Mouse (Mus musculus): Measurements from ENCODE around the gene Tbc1d19. TPM values are rescaled to one million over a fixed set of nuclear protein-coding genes. Genes with fewer than 3 reads are reported as not detected.

The Tbc1d19 gene
- total RNA-seq (2021): 10 to 100 TPM; 39.8 to 59.6 TPM
- long read RNA-seq, experiment 1, transcript Tbc1d19-201 (21 exons, 2,273 nt): major isoform, 26 of 33 reads
- long read RNA-seq, experiment 1, partial matches to known transcripts: 1 of 33 reads
- long read RNA-seq, experiment 1, other reads (novel, unspliced or antisense): 6 of 33 reads
- long read RNA-seq, experiment 2, transcript Tbc1d19-201 (21 exons, 2,273 nt): major isoform, 18 of 25 reads
- long read RNA-seq, experiment 2, partial matches to known transcripts: 1 of 25 reads
- long read RNA-seq, experiment 2, other reads (novel, unspliced or antisense): 4 of 25 reads

GRCm38 (mm10) chr5:53809115-53809991, at the start of gene Tbc1d19:
Tbc1d19 (plus strand) TSS chr5:53809606.
- peak; percentile 78 to 86 for DNase-seq (ENCODE audit: low spot score in 2 of 2)
- intact Hi-C loops (cut with DNase I): loop anchor here (5.0 kb wide), 1 partner anchor 183 kb away; no protein-coding TSS in a partner anchor

GRCm38 (mm10) chr5:53759912-53760311, 49.5 kb upstream of the Tbc1d19 start:
- no peak for DNase-seq (ENCODE audit: low spot score in 2 of 2)
- intact Hi-C loops (cut with DNase I): no loop called here

- DNase-seq (ENCODE audit: low spot score in 2 of 2): no peak
- intact Hi-C loops (cut with DNase I): no loop called here
Measured at GRCm38 (mm10) chr5:53760914-53761313, 48.5 kb upstream of the Tbc1d19 start.

GRCm38 (mm10) chr5:53761346-53761745, 48.1 kb upstream of the Tbc1d19 start:
- intact Hi-C loops (cut with DNase I): no loop called here
- DNase-seq (ENCODE audit: low spot score in 2 of 2): peak in 1 of 2 experiments; percentile 38

GRCm38 (mm10) chr5:53784818-53785520, 24.4 kb upstream of the Tbc1d19 start:
- no peak for DNase-seq (ENCODE audit: low spot score in 2 of 2)
- intact Hi-C loops (cut with DNase I): no loop called here

GRCm38 (mm10) chr5:53801379-53801778, 8.0 kb upstream of the Tbc1d19 start:
- intact Hi-C loops (cut with DNase I): no loop called here
- no peak for DNase-seq (ENCODE audit: low spot score in 2 of 2)

GRCm38 (mm10) chr5:53819711-53820110, 10.3 kb downstream of the Tbc1d19 start:
- DNase-seq (ENCODE audit: low spot score in 2 of 2): no peak
- intact Hi-C loops (cut with DNase I): no loop called here

- DNase-seq (ENCODE audit: low spot score in 2 of 2): no peak
- intact Hi-C loops (cut with DNase I): no loop called here
Measured at GRCm38 (mm10) chr5:53825886-53826285, 16.5 kb downstream of the Tbc1d19 start.

- intact Hi-C loops (cut with DNase I): no loop called here
- no peak for DNase-seq (ENCODE audit: low spot score in 2 of 2)
Measured at GRCm38 (mm10) chr5:53834489-53834888, 25.1 kb downstream of the Tbc1d19 start.

- intact Hi-C loops (cut with DNase I): no loop called here
- DNase-seq (ENCODE audit: low spot score in 2 of 2): no peak
Measured at GRCm38 (mm10) chr5:53841256-53841655, 31.9 kb downstream of the Tbc1d19 start.

- intact Hi-C loops (cut with DNase I): no loop called here
- no peak for DNase-seq (ENCODE audit: low spot score in 2 of 2)
Measured at GRCm38 (mm10) chr5:53848294-53848942, 39.0 kb downstream of the Tbc1d19 start.

GRCm38 (mm10) chr5:53852574-53852973, 43.2 kb downstream of the Tbc1d19 start:
- intact Hi-C loops (cut with DNase I): no loop called here
- no peak for DNase-seq (ENCODE audit: low spot score in 2 of 2)

- intact Hi-C loops (cut with DNase I): no loop called here
- DNase-seq (ENCODE audit: low spot score in 2 of 2): no peak
Measured at GRCm38 (mm10) chr5:53854561-53854960, 45.2 kb downstream of the Tbc1d19 start.

GRCm38 (mm10) chr5:53856011-53856410, 46.6 kb downstream of the Tbc1d19 start:
- intact Hi-C loops (cut with DNase I): no loop called here
- peak in 1 of 2 experiments; percentile 17 for DNase-seq (ENCODE audit: low spot score in 2 of 2)

- intact Hi-C loops (cut with DNase I): no loop called here
- no peak for DNase-seq (ENCODE audit: low spot score in 2 of 2)
Measured at GRCm38 (mm10) chr5:53865146-53865545, 55.7 kb downstream of the Tbc1d19 start.

- intact Hi-C loops (cut with DNase I): no loop called here
- no peak for DNase-seq (ENCODE audit: low spot score in 2 of 2)
Measured at GRCm38 (mm10) chr5:53865991-53866390, 56.6 kb downstream of the Tbc1d19 start.

- peak; percentile 67 to 72 for DNase-seq (ENCODE audit: low spot score in 2 of 2)
- intact Hi-C loops (cut with DNase I): loop anchor here (1.0 to 5.0 kb wide), 2 partner anchors 121 to 242 kb away; no protein-coding TSS in a partner anchor
Measured at GRCm38 (mm10) chr5:53871665-53872312, 62.4 kb downstream of the Tbc1d19 start.

- DNase-seq (ENCODE audit: low spot score in 2 of 2): no peak
- intact Hi-C loops (cut with DNase I): loop anchor here (5.0 kb wide), 1 partner anchor 117 kb away; no protein-coding TSS in a partner anchor
Measured at GRCm38 (mm10) chr5:53874966-53875365, 65.6 kb downstream of the Tbc1d19 start.

GRCm38 (mm10) chr5:53880724-53881123, 71.3 kb downstream of the Tbc1d19 start:
- intact Hi-C loops (cut with DNase I): no loop called here
- DNase-seq (ENCODE audit: low spot score in 2 of 2): no peak
